Mouse (Mus musculus) ovary, adult 10 weeks (tissue): ENCODE measurements around the gene Ins1. TPM values are rescaled to one million over a fixed set of nuclear protein-coding genes. Genes with fewer than 3 reads are reported as not detected.

Experiments used
- polyA plus RNA-seq: library from polyadenylated mRNA; stranded (reverse); fragments of 350-450 nt; fragmentation: Illumina TruSeq; extraction: RNeasy Lipid Tissue Mini Kit (QIAGEN cat#74804); gene quantifications from one replicate; pipeline ENCODE4 v1.2.3, GENCODE M21; 2014

Gene Ins1
- not detected for polyA plus RNA-seq

GRCm38 (mm10) chr19:52263997-52264396 lies at the start of gene Ins1:
Ins1 (plus strand) TSS chr19:52264297.

